Mouse (Mus musculus) layer of hippocampus, adult 8-10 months (tissue): Measurements from ENCODE around the gene P2ry14. TPM values are rescaled to one million over a fixed set of nuclear protein-coding genes. Genes with fewer than 3 reads are reported as not detected.
"Not testable (repeated sequence)": the region's sequence is repeated elsewhere in the genome, so short reads cannot be mapped to it uniquely, and the experiment has no call there.

Source experiments
- DNase-seq, 2 experiments: peaks; one replicate each; pipeline ENCODE4 v3.0.0; 2022; ENCODE audit warnings: low spot score in 2 of 2
- total RNA-seq, 4 experiments: library from RNA; stranded (reverse); gene quantifications; 2 replicates each; pipeline ENCODE4 v1.2.4; 2022

Gene P2ry14
- total RNA-seq, 4 experiments from 2014 or later: 1.4 to 3.4 (median 2.5) TPM

DNA sequence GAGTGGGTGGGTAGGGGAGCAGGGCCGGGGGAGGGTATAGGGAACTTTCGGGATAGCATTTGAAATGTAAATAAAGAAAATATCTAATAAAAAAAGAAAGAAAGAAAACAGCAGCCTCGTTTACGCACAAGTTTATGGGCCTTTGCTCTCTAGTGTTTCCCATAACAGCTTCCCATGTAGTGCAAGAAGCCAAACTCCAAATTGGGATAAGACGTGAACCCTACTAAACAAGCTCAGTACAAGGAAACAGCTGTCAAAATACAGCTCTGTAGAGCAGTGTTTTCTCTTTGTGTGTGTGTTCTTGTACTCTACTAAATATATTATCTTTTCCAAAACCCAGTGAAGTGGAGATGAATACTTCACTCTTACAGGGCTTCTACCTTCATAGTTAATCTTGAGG lies 8.2 kb downstream of the P2ry14 start:
- DNase-seq: no peak

- DNase-seq: no peak
These were observed 11.7 kb downstream of the P2ry14 start for GRCm38 (mm10) chr3:59141507-59142305.

GRCm38 (mm10) chr3:59140941-59141340 lies 12.5 kb downstream of the P2ry14 start:
- DNase-seq: not testable (repeated sequence)

DNA sequence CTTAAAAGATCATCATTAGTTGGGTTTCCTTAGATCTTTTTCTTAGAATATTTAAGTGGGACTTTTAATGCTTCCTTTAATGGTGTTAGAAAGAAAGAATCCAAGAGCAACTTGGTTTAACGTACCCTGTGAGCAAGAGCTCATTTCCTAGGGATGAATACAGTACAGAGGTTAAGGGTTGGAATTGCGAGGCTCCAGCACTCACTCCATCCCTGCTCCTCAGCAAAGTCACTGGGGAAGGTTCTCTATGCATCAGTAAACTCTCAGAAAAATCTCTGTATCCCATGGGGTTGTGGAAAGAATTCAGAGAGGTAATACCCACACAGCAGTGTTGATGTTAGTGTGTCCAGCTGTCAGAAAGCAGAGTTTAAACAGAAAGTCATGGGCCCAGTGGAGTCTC lies 13.3 kb downstream of the P2ry14 start:
- no peak for DNase-seq

- no peak for DNase-seq
These were observed 13.8 kb downstream of the P2ry14 start for GRCm38 (mm10) chr3:59139651-59140051.

DNA sequence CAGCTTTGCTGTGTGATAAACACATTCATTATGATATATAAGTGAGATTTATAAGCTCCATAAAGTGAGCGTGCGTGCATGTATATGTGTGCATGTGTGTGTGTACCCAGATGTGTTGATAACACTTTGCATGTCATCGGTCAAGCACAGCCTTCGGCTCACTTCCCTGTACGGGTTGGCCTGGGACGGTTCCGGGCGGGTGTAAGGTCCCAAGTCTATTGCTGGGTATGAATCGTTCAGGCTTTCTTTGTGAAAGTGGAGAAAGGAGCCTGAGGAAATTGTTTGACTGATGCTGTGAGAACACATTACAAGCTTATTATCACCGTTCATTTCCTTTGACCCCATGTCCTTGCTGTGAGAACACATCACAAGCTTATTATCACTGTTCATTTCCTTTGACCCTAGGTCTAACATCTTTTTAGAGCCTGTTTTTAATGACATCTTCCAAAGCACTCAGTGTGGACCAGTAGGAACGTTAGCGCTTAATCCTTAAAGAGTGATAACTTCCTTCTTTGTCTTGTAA lies 14.4 kb downstream of the P2ry14 start:
- no peak for DNase-seq

GRCm38 (mm10) chr3:59135911-59136653 lies 17.3 kb downstream of the P2ry14 start:
- DNase-seq: no peak

GRCm38 (mm10) chr3:59133189-59133588 lies 20.2 kb downstream of the P2ry14 start:
- DNase-seq: no peak

DNA sequence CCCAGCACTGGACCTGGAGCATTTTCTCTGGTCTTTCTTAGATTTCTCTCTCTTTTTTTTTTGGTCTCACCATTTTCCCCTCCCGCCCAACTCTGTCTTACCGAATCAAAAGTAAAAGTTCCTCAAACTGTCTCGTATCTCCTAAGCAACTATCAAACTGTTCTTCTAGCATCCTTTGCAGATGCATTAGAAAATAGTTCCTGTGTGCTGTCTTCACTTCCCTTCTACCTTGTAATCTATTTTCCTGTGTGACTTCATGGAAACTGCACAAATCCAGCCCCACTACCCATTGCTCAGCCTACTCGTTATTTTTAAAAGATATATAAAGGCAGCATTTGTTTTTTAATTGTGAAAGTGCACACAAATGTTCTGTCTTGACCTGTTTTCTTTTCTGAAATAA lies 21.5 kb downstream of the P2ry14 start:
- DNase-seq: no peak

DNA sequence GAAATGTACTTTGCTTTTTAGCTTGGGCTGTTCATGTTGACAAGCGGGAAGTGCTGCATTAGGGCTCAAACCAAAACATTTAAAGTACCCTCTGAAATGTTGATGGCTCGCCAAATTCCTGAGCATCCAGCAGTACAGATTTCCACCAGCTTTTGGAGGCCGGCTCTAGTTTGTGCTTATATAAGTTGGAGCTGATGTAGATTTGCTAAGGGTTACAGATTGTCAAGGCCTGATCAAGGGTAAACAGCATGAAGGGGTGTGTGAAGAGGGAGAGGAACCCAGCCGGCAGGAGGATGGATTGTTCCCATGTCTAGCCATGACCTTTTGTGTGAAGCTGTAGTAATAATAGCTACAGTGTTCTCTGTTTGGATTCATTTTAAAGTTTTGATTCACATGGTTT lies 22.3 kb downstream of the P2ry14 start:
- no peak for DNase-seq

DNA sequence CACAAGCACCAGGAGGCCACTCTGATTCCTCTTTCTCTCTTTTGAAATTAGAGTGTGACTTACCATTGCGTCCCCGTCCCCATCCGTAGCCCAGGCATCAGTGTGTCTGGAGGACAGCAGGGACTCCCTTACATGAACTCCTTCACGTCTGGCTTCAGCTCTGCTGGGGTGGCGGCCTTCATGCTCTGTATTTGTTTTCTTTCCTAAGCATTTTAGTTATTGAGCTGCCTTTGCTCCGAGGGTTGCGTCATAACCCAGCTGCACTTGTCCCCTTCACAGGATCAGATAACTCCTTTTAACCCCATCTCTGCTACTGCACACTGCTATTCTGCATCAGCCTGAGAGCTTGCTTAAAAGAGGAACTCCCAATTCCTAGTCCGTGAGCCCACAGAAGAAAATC lies 23.0 kb downstream of the P2ry14 start:
- DNase-seq: no peak

- no peak for DNase-seq
These were observed 23.9 kb downstream of the P2ry14 start for GRCm38 (mm10) chr3:59129547-59129946.

- DNase-seq: no peak
These were observed 24.7 kb downstream of the P2ry14 start for GRCm38 (mm10) chr3:59128681-59129080.

- DNase-seq: no peak
These were observed 27.4 kb downstream of the P2ry14 start for GRCm38 (mm10) chr3:59125783-59126555.

- no peak for DNase-seq
These were observed 28.4 kb downstream of the P2ry14 start for GRCm38 (mm10) chr3:59125022-59125421.

DNA sequence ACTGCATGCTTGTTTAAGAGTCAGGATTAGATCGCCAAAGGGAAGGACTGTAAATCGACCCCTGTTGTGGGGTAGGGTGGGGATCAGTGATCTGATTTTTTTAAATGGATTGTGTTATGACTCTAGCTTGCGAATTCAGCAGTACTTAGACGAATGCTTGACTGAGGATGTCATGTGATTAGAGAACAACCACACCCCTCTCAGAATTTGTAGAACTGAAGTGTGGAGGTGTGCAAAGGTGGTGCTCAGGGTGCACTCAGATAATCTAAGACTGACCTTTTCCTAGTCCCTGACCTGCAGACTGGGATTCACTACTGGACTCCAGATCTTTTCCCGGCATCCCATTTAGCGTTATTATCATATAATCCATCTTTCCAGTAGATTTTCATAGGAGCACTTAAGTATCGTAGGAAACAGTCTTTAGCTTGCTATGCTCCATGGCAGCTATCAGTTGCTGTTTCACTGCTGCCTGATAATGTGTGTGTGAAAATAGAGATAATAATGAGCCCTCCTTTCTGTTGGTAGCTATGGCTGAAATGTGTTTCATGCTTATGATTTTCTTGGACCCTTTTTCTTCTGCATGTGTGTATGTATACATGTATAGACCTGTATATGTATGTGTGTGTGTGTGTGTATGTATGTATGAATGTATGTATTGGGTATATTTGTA lies 31.5 kb downstream of the P2ry14 start:
- DNase-seq: no peak

DNA sequence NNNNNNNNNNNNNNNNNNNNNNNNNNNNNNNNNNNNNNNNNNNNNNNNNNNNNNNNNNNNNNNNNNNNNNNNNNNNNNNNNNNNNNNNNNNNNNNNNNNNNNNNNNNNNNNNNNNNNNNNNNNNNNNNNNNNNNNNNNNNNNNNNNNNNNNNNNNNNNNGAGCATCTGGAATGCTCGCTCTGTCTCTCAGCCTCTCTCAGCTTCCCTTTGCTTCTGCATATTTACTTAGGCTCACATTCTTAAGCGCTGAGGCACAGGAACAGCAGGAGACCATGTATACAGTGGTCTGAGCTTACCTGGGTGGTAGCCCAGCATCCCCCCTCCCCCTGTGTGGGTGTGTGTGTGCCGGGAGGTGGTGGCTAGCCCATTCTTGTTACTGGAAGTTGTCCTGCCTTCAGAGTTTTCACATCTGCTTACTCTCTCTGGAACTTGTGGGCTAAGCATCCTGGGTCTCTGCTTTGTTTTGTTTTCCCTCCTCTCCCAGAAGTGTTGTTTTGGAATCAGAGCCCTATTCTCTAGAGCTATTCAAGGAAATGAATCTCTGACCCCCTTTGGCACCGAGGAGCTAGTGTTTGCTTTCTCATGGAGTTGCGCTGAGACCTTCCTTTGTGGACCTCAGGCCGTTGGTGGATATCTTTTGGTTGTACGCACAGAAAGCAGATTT lies 32.2 kb downstream of the P2ry14 start:
- DNase-seq: no peak

DNA sequence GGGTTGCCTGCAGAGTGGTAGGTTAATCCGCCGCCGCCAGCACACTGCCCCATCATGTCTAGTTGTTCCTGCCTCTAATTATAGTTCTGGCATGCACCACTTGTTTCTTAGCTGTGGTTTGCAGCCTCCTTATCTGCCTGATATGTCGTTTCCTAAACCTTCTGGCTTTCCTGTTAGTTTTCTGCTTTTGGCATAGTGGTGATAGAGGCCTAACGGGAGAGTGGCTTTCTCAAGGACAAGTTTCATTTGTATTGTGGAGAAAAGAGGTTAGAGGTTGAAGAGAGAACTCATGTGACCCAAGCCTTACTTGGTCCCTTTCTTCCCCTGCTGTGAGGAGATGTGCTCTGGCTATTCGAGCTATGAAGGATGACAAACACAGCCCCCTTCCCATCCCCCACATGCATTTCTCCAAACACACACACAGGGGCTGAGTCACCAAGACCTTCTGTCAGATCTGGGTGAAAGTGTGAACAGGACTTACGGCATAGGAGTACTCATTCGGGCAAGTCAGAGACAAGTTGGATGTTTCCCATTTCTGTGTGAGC lies 39.4 kb downstream of the P2ry14 start:
- DNase-seq: no peak

DNA sequence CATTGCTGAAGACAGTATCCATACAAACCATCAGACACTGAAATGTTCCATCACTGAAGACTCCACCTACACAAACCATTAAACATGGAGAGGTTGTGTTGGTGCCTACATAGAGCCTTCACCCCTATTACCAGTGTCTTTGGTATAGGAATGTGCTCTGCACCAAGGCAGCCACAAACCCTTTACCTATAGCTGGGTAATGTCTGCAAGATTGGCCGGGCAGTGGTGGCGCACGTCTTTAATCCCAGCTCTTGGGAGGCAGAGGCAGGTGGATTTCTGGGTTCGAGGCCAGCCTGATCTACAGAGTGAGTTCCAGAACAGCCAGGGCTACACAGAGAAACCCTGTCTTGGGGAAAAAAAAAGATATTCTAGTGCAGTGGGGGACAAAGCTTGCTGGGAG lies 40.1 kb downstream of the P2ry14 start:
- not testable (repeated sequence) for DNase-seq

GRCm38 (mm10) chr3:59111944-59112343 lies 41.5 kb downstream of the P2ry14 start:
- no peak for DNase-seq
